29 mouse cellular contexts compared by ENCODE assay signal in the genomic region with DNA sequence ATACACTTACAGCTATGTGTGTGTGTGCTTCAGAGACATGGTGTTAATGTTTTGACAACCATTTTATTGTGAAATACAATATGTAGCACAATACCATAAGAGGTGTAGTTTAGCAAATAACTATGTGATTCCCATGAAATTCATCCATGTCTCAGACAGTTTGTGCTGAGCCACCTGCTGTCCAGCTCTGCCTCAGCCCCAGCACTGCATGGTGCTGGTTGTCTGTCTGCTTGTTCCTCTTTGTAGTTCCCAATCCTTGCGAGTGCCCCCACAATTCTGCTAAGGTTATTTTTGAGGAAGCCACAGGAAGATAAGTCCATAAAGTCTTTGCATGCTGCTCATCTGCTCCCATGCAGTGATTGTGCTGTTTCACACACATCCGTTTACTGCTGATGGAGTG.
A peak's percentile ranks its signal among the peaks of the same experiment; 100 is the strongest.
DNase-seq lines count a peak whose midpoint lies in the region; ATAC-seq and TF ChIP-seq lines count a peak whose summit lies in the region.
"Had no signal": no experiment of that assay in that cellular context is flagged by ENCODE, and none has a peak within 500 bp of the region (broad histone marks: within the 10 kb centered on the region; RNA-seq: fewer than 3 reads in every experiment).

No protein-coding gene starts in this region.

- DNase-seq in kidney, postnatal 36 days = no peak
- peak; percentile 22 for DNase-seq in limb, embryonic 11.5 days (ENCODE audit: low spot score)
- DNase-seq in layer of hippocampus, postnatal 10 days (ENCODE audit: low spot score in 2 of 2) = no peak
- no peak for DNase-seq in neural tube, embryonic 10.5 days (ENCODE audit: extremely low spot score, low spot score)
- DNase-seq: adrenal gland, postnatal 36 days; cerebellum, adult 2 months; cerebellum, postnatal 14 days; kidney, postnatal 14 days; layer of hippocampus, postnatal 36 days; left cerebral cortex, postnatal 4 days; liver, postnatal 0 days; lung, postnatal 36 days; right cerebral cortex, postnatal 25 days; thymus, postnatal 14 days had no signal

- peak overlapping the region; percentile 76 for H3K27ac ChIP-seq in kidney, embryonic 15.5 days
- H3K27ac ChIP-seq in embryonic fibroblast, embryonic 13.5 days (ENCODE audit: insufficient read depth, low read length) = peak overlapping the region; percentile 31; the same call in 1 of the 2 replicates
- peak overlapping the region; percentile 16; the same call in 1 of the 2 replicates for H3K27ac ChIP-seq in limb, embryonic 11.5 days (replicated peaks; ENCODE audit: low read depth, low read length)
- H3K27ac ChIP-seq: embryonic facial prominence, embryonic 12.5 days; heart, embryonic 15.5 days; hindbrain, embryonic 12.5 days; hindbrain, postnatal 0 days; layer of hippocampus, adult 2 months; liver, embryonic 12.5 days; midbrain, embryonic 15.5 days; stomach, embryonic 15.5 days had no signal

- H3K27me3 ChIP-seq in kidney, embryonic 15.5 days = no peaks in the 10 kb centered on the region
- H3K27me3 ChIP-seq in limb, embryonic 11.5 days (ENCODE audit: control insufficient read depth, insufficient read depth, low read length) = no peaks in the 10 kb centered on the region
- H3K27me3 ChIP-seq: embryonic facial prominence, embryonic 12.5 days; heart, embryonic 15.5 days; hindbrain, embryonic 12.5 days; liver, embryonic 12.5 days; midbrain, embryonic 15.5 days; stomach, embryonic 15.5 days had no signal

- H3K9ac ChIP-seq in kidney, embryonic 15.5 days = no peak overlapping the region
- H3K9ac ChIP-seq in limb, embryonic 11.5 days (ENCODE audit: low read length) = no peak overlapping the region
- H3K9ac ChIP-seq: embryonic facial prominence, embryonic 12.5 days; heart, embryonic 15.5 days; hindbrain, embryonic 12.5 days; liver, embryonic 12.5 days; liver, postnatal 0 days; midbrain, embryonic 15.5 days; stomach, embryonic 15.5 days had no signal

- peaks cover 21% of the 10 kb centered on the region for H3K4me1 ChIP-seq in kidney, embryonic 15.5 days
- H3K4me1 ChIP-seq in embryonic fibroblast, embryonic 13.5 days (ENCODE audit: control insufficient read depth, insufficient read depth, low read length) = peaks cover 3% of the 10 kb centered on the region; the same call in 1 of the 2 replicates
- peaks cover 22% of the 10 kb centered on the region for H3K4me1 ChIP-seq in limb, embryonic 11.5 days (ENCODE audit: control insufficient read depth, insufficient read depth, low read length)
- H3K4me1 ChIP-seq: heart, embryonic 15.5 days; hindbrain, embryonic 12.5 days; liver, embryonic 12.5 days; midbrain, embryonic 15.5 days had no signal

- H3K9me3 ChIP-seq in kidney, embryonic 15.5 days (replicated peaks) = no peaks in the 10 kb centered on the region
- H3K9me3 ChIP-seq in limb, embryonic 11.5 days (ENCODE audit: control insufficient read depth, low read length) = no peaks in the 10 kb centered on the region
- H3K9me3 ChIP-seq: embryonic facial prominence, embryonic 12.5 days; forebrain, embryonic 10.5 days; heart, embryonic 15.5 days; hindbrain, embryonic 12.5 days; liver, embryonic 12.5 days; midbrain, embryonic 15.5 days; stomach, embryonic 15.5 days had no signal

- ATAC-seq in kidney, embryonic 15.5 days (replicated peaks; ENCODE audit: low FRiP score) = peak; percentile 44; the same call in 1 of the 2 replicates
- no peak for ATAC-seq in limb, embryonic 11.5 days (ENCODE audit: insufficient number of reproducible peaks, low FRiP score, low TSS enrichment, low read depth)
- peak; percentile 68; the same call in 1 of the 2 replicates for ATAC-seq in megakaryocyte, adult 5-6 weeks (ENCODE audit: poor library complexity, severe bottlenecking)
- ATAC-seq: activated CD4-positive, CD25-positive, alpha-beta regulatory T cell, adult 4 months; forebrain, embryonic 16.5 days; hindbrain, postnatal 0 days; liver, embryonic 12.5 days; liver, postnatal 0 days; midbrain, embryonic 15.5 days had no signal

- H3K36me3 ChIP-seq in kidney, embryonic 15.5 days = no peaks in the 10 kb centered on the region
- H3K36me3 ChIP-seq in limb, embryonic 11.5 days (ENCODE audit: control insufficient read depth, insufficient read depth, low read length) = no peaks in the 10 kb centered on the region
- H3K36me3 ChIP-seq: embryonic facial prominence, embryonic 12.5 days; forebrain, embryonic 10.5 days; heart, embryonic 15.5 days; hindbrain, embryonic 12.5 days; liver, embryonic 12.5 days; midbrain, embryonic 15.5 days; stomach, embryonic 15.5 days had no signal

- WGBS in kidney, embryonic 15.5 days = 28% methylated on average over 2 of the region's 2 CpGs
- 66% methylated on average over 2 of the region's 2 CpGs for WGBS in limb, embryonic 11.5 days

- H3K4me3 ChIP-seq in kidney, embryonic 15.5 days (replicated peaks) = no peak overlapping the region
- no peak overlapping the region for H3K4me3 ChIP-seq in embryonic fibroblast, embryonic 13.5 days (ENCODE audit: insufficient read depth, low read length)
- H3K4me3 ChIP-seq in limb, embryonic 11.5 days (ENCODE audit: low read depth, low read length) = no peak overlapping the region
- H3K4me3 ChIP-seq: embryonic facial prominence, embryonic 12.5 days; forebrain, embryonic 10.5 days; gastrocnemius, adult 2 months; heart, embryonic 15.5 days; hindbrain, embryonic 12.5 days; layer of hippocampus, adult 2 months; liver, embryonic 12.5 days; midbrain, embryonic 15.5 days; stomach, embryonic 15.5 days had no signal

- H3K4me2 ChIP-seq in kidney, embryonic 15.5 days = no peak overlapping the region
- H3K4me2 ChIP-seq in limb, embryonic 11.5 days (ENCODE audit: low read depth, severe bottlenecking) = no peak overlapping the region
- H3K4me2 ChIP-seq: embryonic facial prominence, embryonic 12.5 days; heart, embryonic 15.5 days; hindbrain, embryonic 12.5 days; liver, embryonic 12.5 days; midbrain, embryonic 15.5 days; stomach, embryonic 15.5 days had no signal

- no peak for TF ChIP-seq CTCF in embryonic fibroblast, embryonic 13.5 days (IDR thresholded peaks at IDR 0.05; ENCODE audit: borderline replicate concordance, insufficient read depth, low read length)

- no peak for TF ChIP-seq POLR2A in embryonic fibroblast, embryonic 13.5 days (IDR thresholded peaks at IDR 0.05; ENCODE audit: low read depth, low read length)

Comparison
In these comparisons a context has a peak if more than half of its experiments do, and no peak if none do; other contexts are left out.
1. H3K27ac ChIP-seq: peak in every context shown above with its lines; median percentile 76 in kidney, embryonic 15.5 days; 31 in embryonic fibroblast, embryonic 13.5 days; 16 in limb, embryonic 11.5 days.